In genomic region chr11:90367894-90368860, GRCm38 (mm10) we compare ENCODE assay signal across 13 mouse cellular contexts. TPM values are rescaled to one million over a fixed set of nuclear protein-coding genes. Genes with fewer than 3 reads are reported as not detected.
DNase-seq lines count a peak whose midpoint lies in the region; ATAC-seq and TF ChIP-seq lines count a peak whose summit lies in the region.
"Had no signal": no experiment of that assay in that cellular context is flagged by ENCODE, and none has a peak within 500 bp of the region (broad histone marks: within the 10 kb centered on the region; RNA-seq: fewer than 3 reads in every experiment).

No protein-coding gene starts in this region.

- peak; percentile 21 for DNase-seq in gastrocnemius, adult 2 months
- no peak for DNase-seq in gastrocnemius, postnatal 36 days
- DNase-seq in kidney, adult 2 months, result peak; percentile 82
- no peak for DNase-seq in kidney, adult 18-20 months
- DNase-seq in kidney, postnatal 14 days, result peak; percentile 49
- no peak for DNase-seq in embryo, embryonic 10.5 days (ENCODE audit: low spot score)
- DNase-seq in spleen, adult 12 weeks (ENCODE audit: low spot score), result no peak
- DNase-seq: embryo, embryonic 11 days; right cerebral cortex, postnatal 4 days; thymus, postnatal 4 days had no signal

- no peaks in the 10 kb centered on the region for H3K27me3 ChIP-seq in kidney, adult 2 months (replicated peaks; ENCODE audit: control insufficient read depth, insufficient read depth, low read length)
- no peaks in the 10 kb centered on the region for H3K27me3 ChIP-seq in embryonic facial prominence, embryonic 12.5 days

- H3K27ac ChIP-seq in gastrocnemius, adult 2 months, result peak overlapping the region; percentile 86
- H3K27ac ChIP-seq in kidney, adult 2 months (ENCODE audit: insufficient read depth, low read depth, low read length), result peak overlapping the region; percentile 97
- H3K27ac ChIP-seq in embryonic facial prominence, embryonic 12.5 days, result peak overlapping the region; percentile 92

- H3K4me1 ChIP-seq in kidney, adult 2 months (ENCODE audit: control insufficient read depth, insufficient read depth, low read length), result peaks cover 57% of the 10 kb centered on the region
- peaks cover 47% of the 10 kb centered on the region for H3K4me1 ChIP-seq in embryonic facial prominence, embryonic 12.5 days

- H3K9me3 ChIP-seq in embryonic facial prominence, embryonic 12.5 days, result no peaks in the 10 kb centered on the region

- no peak for TF ChIP-seq CTCF in gastrocnemius, adult 2 months (IDR thresholded peaks at IDR 0.05)
- no peak for TF ChIP-seq CTCF in kidney, adult 2 months (conservative IDR thresholded peaks at IDR 0.05; ENCODE audit: insufficient read depth, insufficient read length, low read depth, low read length)

- ATAC-seq in embryonic facial prominence, embryonic 12.5 days (ENCODE audit: insufficient number of reproducible peaks, insufficient read depth, low FRiP score, low TSS enrichment), result no peak
- ATAC-seq: midbrain, embryonic 16.5 days had no signal

- no peaks in the 10 kb centered on the region for H3K36me3 ChIP-seq in kidney, adult 2 months (ENCODE audit: control insufficient read depth, insufficient read depth, low read length)
- H3K36me3 ChIP-seq in embryonic facial prominence, embryonic 12.5 days, result no peaks in the 10 kb centered on the region
- H3K36me3 ChIP-seq: G1E had no signal

- WGBS in kidney, adult 2 months, result 64% methylated on average over 14 of the region's 14 CpGs
- WGBS in embryonic facial prominence, embryonic 12.5 days, result 68% methylated on average over 14 of the region's 14 CpGs

- no peak overlapping the region for H3K9ac ChIP-seq in embryonic facial prominence, embryonic 12.5 days

- intact Hi-C loops in gastrocnemius, adult 2 months (cut with DNase I), result no loop called here
- intact Hi-C loops in gastrocnemius, postnatal 36 days (cut with DNase I), result no loop called here

- H3K4me3 ChIP-seq in gastrocnemius, adult 2 months, result no peak overlapping the region
- H3K4me3 ChIP-seq in kidney, adult 2 months (ENCODE audit: insufficient read depth, low read depth, low read length), result no peak overlapping the region
- no peak overlapping the region for H3K4me3 ChIP-seq in embryonic facial prominence, embryonic 12.5 days

- no peak overlapping the region for H3K4me2 ChIP-seq in embryonic facial prominence, embryonic 12.5 days (replicated peaks)

- TF ChIP-seq POLR2A in kidney, adult 2 months (IDR thresholded peaks at IDR 0.05; ENCODE audit: low read depth, low read length), result no peak

RNA-seq across cellular contexts. Expression of gene Hlf, which starts 22.5 kb away (rescaled TPM):
- total RNA-seq in gastrocnemius, adult 2 months (2021), result 1 to 10 TPM; 3.7 to 8.3 TPM
- total RNA-seq in gastrocnemius, postnatal 36 days (2021), result 1 to 10 TPM; 6.7 to 7.4 TPM
- 36.5 and 39.7 TPM in 2 replicates for polyA plus RNA-seq in kidney, adult 2 months (2012; rRNA removed)
- 3.7 TPM in 2 replicates for polyA plus RNA-seq in embryonic facial prominence, embryonic 12.5 days (2016; fragmentation: Nextera tagmentation; extraction: Ambion mirVana)
- polyA plus RNA-seq: G1E had no signal

Comparison
In these comparisons a context has a peak if more than half of its experiments do, and no peak if none do; other contexts are left out.
1. DNase-seq: peak in gastrocnemius, adult 2 months (single experiment), kidney, adult 2 months (single experiment) and kidney, postnatal 14 days (single experiment); none in gastrocnemius, postnatal 36 days (0 of 2), kidney, adult 18-20 months (single experiment), embryo, embryonic 10.5 days (single experiment) and spleen, adult 12 weeks (single experiment).
2. Peak in every context shown above with its lines, with median percentiles within 50 percentile points of each other: H3K27ac ChIP-seq.